Comparison of ENCODE assay signal across 8 mouse cellular contexts in the genomic region with DNA sequence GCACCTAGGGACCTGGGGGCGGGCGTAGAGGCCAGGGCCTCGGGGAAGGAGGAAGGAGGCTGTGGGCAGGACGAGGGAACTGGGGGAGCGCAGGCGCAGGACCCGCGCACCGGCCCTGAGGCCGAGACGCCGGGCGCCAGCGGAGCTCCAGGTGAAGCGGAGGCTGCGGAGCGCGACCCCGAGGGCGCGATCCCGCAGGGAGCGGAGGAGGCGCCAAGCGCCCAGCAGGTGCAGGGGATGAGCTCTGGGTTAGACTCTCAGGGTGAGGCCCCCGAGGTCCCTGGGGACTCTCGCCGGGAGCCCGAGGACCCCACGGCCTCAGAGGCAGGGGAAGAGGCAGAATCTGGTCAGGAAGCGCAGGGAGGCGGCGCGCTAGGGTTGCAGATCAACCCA. TPM values are rescaled to one million over a fixed set of nuclear protein-coding genes. Genes with fewer than 3 reads are reported as not detected.
DNase-seq lines count a peak whose midpoint lies in the region; ATAC-seq and TF ChIP-seq lines count a peak whose summit lies in the region.

No protein-coding gene starts in this region.

- no peak for TF ChIP-seq CTCF in lung, adult 2 months (IDR thresholded peaks at IDR 0.05; ENCODE audit: insufficient read depth, low read length)
- TF ChIP-seq CTCF in small intestine, adult 2 months (IDR thresholded peaks at IDR 0.05; ENCODE audit: extremely low read depth, insufficient read length, insufficient replicate concordance, low read depth, low read length) = no peak

- peak; percentile 34 for DNase-seq in lung, adult 2 months
- DNase-seq in lung, postnatal 25 days (ENCODE audit: low spot score) = no peak
- DNase-seq in cerebellum, adult 18-20 months = no peak
- DNase-seq in spleen, postnatal 10 days (ENCODE audit: low spot score in 2 of 2) = no peak

- no peaks in the 10 kb centered on the region; the same call in 1 of the 2 replicates for H3K9me3 ChIP-seq in forebrain, embryonic 16.5 days (ENCODE audit: control insufficient read depth, low read length)
- H3K9me3 ChIP-seq in liver, embryonic 15.5 days (replicated peaks) = no peaks in the 10 kb centered on the region

- peak overlapping the region; percentile 84 for H3K4me2 ChIP-seq in forebrain, embryonic 16.5 days (ENCODE audit: low read length)
- H3K4me2 ChIP-seq in liver, embryonic 15.5 days = peak overlapping the region; percentile 68

- H3K27ac ChIP-seq in forebrain, embryonic 16.5 days (ENCODE audit: low read length) = no peak overlapping the region
- H3K27ac ChIP-seq in liver, embryonic 15.5 days (replicated peaks) = no peak overlapping the region
- no peak overlapping the region for H3K27ac ChIP-seq in small intestine, adult 2 months (ENCODE audit: insufficient read depth, low read depth, low read length)

- peaks cover 41% of the 10 kb centered on the region for H3K27me3 ChIP-seq in forebrain, embryonic 16.5 days (replicated peaks; ENCODE audit: control insufficient read depth, insufficient read depth, low read length)
- peaks cover 67% of the 10 kb centered on the region for H3K27me3 ChIP-seq in liver, embryonic 15.5 days
- peaks cover 7% of the 10 kb centered on the region; the same call in 1 of the 2 replicates for H3K27me3 ChIP-seq in small intestine, adult 2 months (ENCODE audit: control insufficient read depth, insufficient read depth, low read length)

- no peaks in the 10 kb centered on the region for H3K36me3 ChIP-seq in forebrain, embryonic 16.5 days (ENCODE audit: control insufficient read depth, insufficient read depth)
- no peaks in the 10 kb centered on the region for H3K36me3 ChIP-seq in liver, embryonic 15.5 days (replicated peaks)
- no peaks in the 10 kb centered on the region for H3K36me3 ChIP-seq in small intestine, adult 2 months (ENCODE audit: control insufficient read depth, insufficient read depth, low read length)

- peak overlapping the region; percentile 58 for H3K9ac ChIP-seq in forebrain, embryonic 16.5 days (replicated peaks; ENCODE audit: low read depth, low read length)
- no peak overlapping the region for H3K9ac ChIP-seq in liver, embryonic 15.5 days

- H3K4me3 ChIP-seq in lung, adult 2 months (replicated peaks; ENCODE audit: extremely low read depth, low read depth, low read length) = peak overlapping the region; percentile 52
- H3K4me3 ChIP-seq in forebrain, embryonic 16.5 days (replicated peaks; ENCODE audit: low read length) = peak overlapping the region; percentile 50
- peak overlapping the region; percentile 45 for H3K4me3 ChIP-seq in liver, embryonic 15.5 days (replicated peaks)
- peak overlapping the region; percentile 80 for H3K4me3 ChIP-seq in small intestine, adult 2 months (ENCODE audit: low read depth, low read length)

- TF ChIP-seq POLR2A in lung, adult 2 months (IDR thresholded peaks at IDR 0.05; ENCODE audit: borderline replicate concordance, extremely low read depth, low read depth, low read length) = no peak
- peak; percentile 44; the same call in 1 of the 2 replicates for TF ChIP-seq POLR2A in small intestine, adult 2 months (IDR thresholded peaks at IDR 0.05; ENCODE audit: low read depth, low read length)

- H3K4me1 ChIP-seq in lung, adult 2 months (ENCODE audit: control insufficient read depth, insufficient read depth, low read length) = peaks cover 5% of the 10 kb centered on the region
- peaks cover 16% of the 10 kb centered on the region for H3K4me1 ChIP-seq in forebrain, embryonic 16.5 days (replicated peaks; ENCODE audit: control insufficient read depth, insufficient read depth, low read length)
- H3K4me1 ChIP-seq in liver, embryonic 15.5 days (replicated peaks) = peaks cover 20% of the 10 kb centered on the region
- peaks cover 24% of the 10 kb centered on the region for H3K4me1 ChIP-seq in small intestine, adult 2 months (ENCODE audit: control insufficient read depth, insufficient read depth, insufficient read length, low read length)

- WGBS in lung, adult 2 months = 1% methylated on average over 34 of the region's 34 CpGs
- under 1% methylated on average over 34 of the region's 34 CpGs for WGBS in forebrain, embryonic 16.5 days
- WGBS in liver, embryonic 15.5 days (ENCODE audit: insufficient replicate concordance) = under 1% methylated on average over 34 of the region's 34 CpGs
- under 1% methylated on average over 34 of the region's 34 CpGs for WGBS in small intestine, adult 2 months

- peak; percentile 15; the same call in 1 of the 2 replicates for ATAC-seq in forebrain, embryonic 16.5 days
- ATAC-seq in liver, embryonic 15.5 days (ENCODE audit: insufficient read depth) = no peak
- ATAC-seq in cerebellum, adult (ENCODE audit: insufficient number of reproducible peaks, low FRiP score, low TSS enrichment) = no peak

RNA-seq across cellular contexts. Expression of a gene that starts 13.0 kb away (rescaled TPM):
- polyA plus RNA-seq in lung, adult 2 months (2012; rRNA removed) = 7.6 and 9.5 TPM in 2 replicates
- 3.3 and 3.4 TPM in 2 replicates for polyA plus RNA-seq in forebrain, embryonic 16.5 days (2015; fragmentation: Nextera tagmentation; extraction: Ambion mirVana)
- polyA plus RNA-seq in liver, embryonic 15.5 days (2015; fragmentation: Nextera tagmentation; extraction: Ambion mirVana) = 0.40 and 0.54 TPM in 2 replicates
- 1.4 and 2.1 TPM in 2 replicates for polyA plus RNA-seq in small intestine, adult 2 months (2012; rRNA removed)

RNA-seq across cellular contexts. Expression of a gene that starts 27.9 kb away (rescaled TPM):
- 13.7 and 21.6 TPM in 2 replicates for polyA plus RNA-seq in lung, adult 2 months (2012; rRNA removed)
- 48.1 and 50.7 TPM in 2 replicates for polyA plus RNA-seq in forebrain, embryonic 16.5 days (2015; fragmentation: Nextera tagmentation; extraction: Ambion mirVana)
- polyA plus RNA-seq in liver, embryonic 15.5 days (2015; fragmentation: Nextera tagmentation; extraction: Ambion mirVana) = 9.1 and 9.3 TPM in 2 replicates
- polyA plus RNA-seq in small intestine, adult 2 months (2012; rRNA removed) = 7.3 and 9.7 TPM in 2 replicates
